Mouse (Mus musculus) hindbrain, postnatal 0 days (tissue): ENCODE measurements at regions not wholly inside any gene's neighbourhood (a gene's known extent, or its start where the extent isn't known, plus 50 kb on each side); places are given as distances from the start of the nearest gene placed in this dataset.

Experiments used
- ATAC-seq: fragments of 200-750 bp; cut with Nextera tagmentation; 2 replicates; pipeline ENCODE4 v1.8.0; 2017; ENCODE audit warnings: mild to moderate bottlenecking, moderate TSS enrichment, moderate library complexity
- DNase-seq: peaks from one replicate; pipeline ENCODE4 v3.0.0-alpha.2; 2015; ENCODE audit warnings: low spot score
- H3K27ac ChIP-seq: fragments of 300-500 bp; sonication (generic); 2 replicates; pipeline ENCODE4 v1.5.1; 2014; ENCODE audit warnings: mild to moderate bottlenecking
- H3K27me3 ChIP-seq: fragments of 300-500 bp; sonication (generic); 2 replicates; pipeline ENCODE4 v1.6.1; 2014; ENCODE audit warnings: low read length, mixed read lengths; ENCODE audit not compliant: insufficient read depth
- H3K36me3 ChIP-seq: fragments of 300-500 bp; sonication (generic); 2 replicates; pipeline ENCODE4 v1.6.1; 2014; ENCODE audit warnings: low read length, mixed read lengths; ENCODE audit not compliant: insufficient read depth
- H3K4me1 ChIP-seq: fragments of 300-500 bp; sonication (generic); 2 replicates; pipeline ENCODE4 v1.6.1; 2014; ENCODE audit warnings: antibody characterized with exemption, low read length, mixed read lengths; ENCODE audit not compliant: insufficient read depth
- H3K4me2 ChIP-seq: fragments of 300-500 bp; sonication (generic); 2 replicates; pipeline ENCODE4 v1.6.1; 2014; ENCODE audit warnings: low read depth, mild to moderate bottlenecking, low read length, moderate library complexity, mixed read lengths
- H3K4me3 ChIP-seq: fragments of 300-500 bp; sonication (generic); 2 replicates; pipeline ENCODE4 v1.5.1; 2014; ENCODE audit warnings: low read length
- H3K9ac ChIP-seq: fragments of 300-500 bp; sonication (generic); replicated peaks from 2 replicates; pipeline ENCODE4 v1.6.1; 2014; ENCODE audit warnings: mild to moderate bottlenecking, low read length, moderate library complexity, mixed read lengths
- H3K9me3 ChIP-seq: fragments of 300-500 bp; sonication (generic); 2 replicates; pipeline ENCODE4 v1.6.1; 2016; ENCODE audit warnings: low read length, mixed read lengths
- CTCF ChIP-seq: IDR thresholded peaks from 2 replicates; pipeline ENCODE4 v1.5.1; 2016; ENCODE audit warnings: antibody characterized with exemption, control low read depth, low read depth
- WGBS: fragments of 180-500 bp; shearing (Covaris S2); extraction: QIAGEN DNeasy Blood & Tissue Kit; methylation state at CpG from one replicate; pipeline ENCODE4 v1.1.7; 2014; 5-methylcytosine and 5-hydroxymethylcytosine counted together

- Histone ChIP-seq H3K9ac (no peak overlapping the region), H3K9me3 (no peaks in the 10 kb centered on the region), H3K4me3 (no peak overlapping the region), H3K4me1 (no peaks in the 10 kb centered on the region), H3K27me3 (no peaks in the 10 kb centered on the region), H3K27ac (no peak overlapping the region), H3K4me2 (no peak overlapping the region), H3K36me3 (no peaks in the 10 kb centered on the region)
- TF ChIP-seq CTCF: no peak
- ATAC-seq (no peak), DNase-seq (no peak)
- WGBS: 86% methylated on average over 2 of the region's 2 CpGs
These were observed 496.5 kb upstream of the Impg1 start for GRCm38 (mm10) chr9:80961818-80962217.

- H3K27ac ChIP-seq: no peak overlapping the region
- no peak overlapping the region for H3K4me2 ChIP-seq
- 65% methylated on average over 2 of the region's 2 CpGs for WGBS
- no peaks in the 10 kb centered on the region for H3K27me3 ChIP-seq
- H3K36me3 ChIP-seq: no peaks in the 10 kb centered on the region
- H3K4me3 ChIP-seq: no peak overlapping the region
- H3K9me3 ChIP-seq: no peaks in the 10 kb centered on the region
- ATAC-seq: no peak
- TF ChIP-seq CTCF: peak; percentile 66
- DNase-seq: peak; percentile 65
- no peaks in the 10 kb centered on the region for H3K4me1 ChIP-seq
- no peak overlapping the region for H3K9ac ChIP-seq
These were observed 477.7 kb upstream of the Impg1 start for GRCm38 (mm10) chr9:80942991-80943390.

- Histone ChIP-seq H3K27ac (no peak overlapping the region), H3K4me2 (no peak overlapping the region), H3K4me1 (no peaks in the 10 kb centered on the region), H3K9me3 (no peaks in the 10 kb centered on the region), H3K4me3 (no peak overlapping the region), H3K36me3 (no peaks in the 10 kb centered on the region), H3K9ac (no peak overlapping the region), H3K27me3 (no peaks in the 10 kb centered on the region)
- 72% methylated on average over 2 of the region's 2 CpGs for WGBS
- DNase-seq (no peak), ATAC-seq (no peak)
- no peak for TF ChIP-seq CTCF
These were observed 476.1 kb upstream of the Impg1 start for GRCm38 (mm10) chr9:80941424-80941823.

GRCm38 (mm10) chr9:80938238-80938637 lies 473.0 kb upstream of the Impg1 start:
- H3K9ac ChIP-seq: no peak overlapping the region
- no peak overlapping the region for H3K27ac ChIP-seq
- H3K27me3 ChIP-seq: no peaks in the 10 kb centered on the region
- H3K9me3 ChIP-seq: no peaks in the 10 kb centered on the region
- no peak for TF ChIP-seq CTCF
- ATAC-seq (no peak), DNase-seq (no peak)
- H3K4me2 ChIP-seq: no peak overlapping the region
- no peaks in the 10 kb centered on the region for H3K4me1 ChIP-seq
- no peaks in the 10 kb centered on the region for H3K36me3 ChIP-seq
- no peak overlapping the region for H3K4me3 ChIP-seq

- 62% methylated on average over 2 of the region's 2 CpGs for WGBS
- Histone ChIP-seq H3K4me2 (no peak overlapping the region), H3K36me3 (no peaks in the 10 kb centered on the region), H3K9me3 (no peaks in the 10 kb centered on the region), H3K27ac (no peak overlapping the region), H3K27me3 (no peaks in the 10 kb centered on the region), H3K4me1 (no peaks in the 10 kb centered on the region), H3K4me3 (no peak overlapping the region), H3K9ac (no peak overlapping the region)
- DNase-seq (no peak), ATAC-seq (no peak)
- TF ChIP-seq CTCF: no peak
These were observed 465.3 kb upstream of the Impg1 start for GRCm38 (mm10) chr9:80930628-80931027.

GRCm38 (mm10) chr9:80920304-80920703 lies 455.0 kb upstream of the Impg1 start:
- H3K4me2 ChIP-seq: no peak overlapping the region
- H3K9ac ChIP-seq: no peak overlapping the region
- DNase-seq: no peak
- WGBS: 88% methylated on average over 1 of the region's 1 CpGs
- no peak overlapping the region for H3K27ac ChIP-seq
- H3K27me3 ChIP-seq: no peaks in the 10 kb centered on the region
- no peaks in the 10 kb centered on the region for H3K4me1 ChIP-seq
- H3K4me3 ChIP-seq: no peak overlapping the region
- no peak for ATAC-seq
- no peaks in the 10 kb centered on the region for H3K9me3 ChIP-seq
- no peak for TF ChIP-seq CTCF
- no peaks in the 10 kb centered on the region for H3K36me3 ChIP-seq

- 56% methylated on average over 2 of the region's 2 CpGs for WGBS
- no peak overlapping the region for H3K4me3 ChIP-seq
- H3K9ac ChIP-seq: no peak overlapping the region
- no peak overlapping the region for H3K27ac ChIP-seq
- no peaks in the 10 kb centered on the region for H3K36me3 ChIP-seq
- no peak for DNase-seq
- no peaks in the 10 kb centered on the region for H3K27me3 ChIP-seq
- no peak overlapping the region for H3K4me2 ChIP-seq
- no peaks in the 10 kb centered on the region for H3K9me3 ChIP-seq
- no peak for ATAC-seq
- TF ChIP-seq CTCF: no peak
- H3K4me1 ChIP-seq: no peaks in the 10 kb centered on the region
These were observed 448.6 kb upstream of the Impg1 start for GRCm38 (mm10) chr9:80913867-80914266.
